Mouse (Mus musculus) heart, embryonic 12.5 days (tissue): Measurements from ENCODE around the gene Gm49373. TPM values are rescaled to one million over a fixed set of nuclear protein-coding genes. Genes with fewer than 3 reads are reported as not detected.
"Not testable (repeated sequence)": the region's sequence is repeated elsewhere in the genome, so short reads cannot be mapped to it uniquely, and the experiment has no call there.

Experiments
- ATAC-seq: fragments of 200-750 bp; cut with Nextera tagmentation; 2 replicates; pipeline ENCODE4 v1.8.0; 2017; ENCODE audit warnings: moderate TSS enrichment, moderate library complexity; ENCODE audit not compliant: insufficient number of reproducible peaks, low FRiP score
- H3K27ac ChIP-seq: fragments of 300-500 bp; sonication (generic); 2 replicates; pipeline ENCODE4 v1.5.1; 2016; ENCODE audit warnings: mild to moderate bottlenecking, moderate library complexity; ENCODE audit not compliant: poor library complexity, severe bottlenecking
- H3K27me3 ChIP-seq: fragments of 300-500 bp; sonication (generic); replicated peaks from 2 replicates; pipeline ENCODE4 v1.6.1; 2016; ENCODE audit warnings: mild to moderate bottlenecking, moderate library complexity
- H3K36me3 ChIP-seq: fragments of 300-500 bp; sonication (generic); 2 replicates; pipeline ENCODE4 v1.6.1; 2016; ENCODE audit warnings: mild to moderate bottlenecking, moderate library complexity
- H3K4me1 ChIP-seq: fragments of 300-500 bp; sonication (generic); replicated peaks from 2 replicates; pipeline ENCODE4 v1.6.1; 2016; ENCODE audit warnings: mild to moderate bottlenecking
- H3K4me2 ChIP-seq: fragments of 300-500 bp; sonication (generic); 2 replicates; pipeline ENCODE4 v1.6.1; 2016; ENCODE audit warnings: mild to moderate bottlenecking, moderate library complexity
- H3K4me3 ChIP-seq: fragments of 300-500 bp; sonication (generic); 2 replicates; pipeline ENCODE4 v1.5.1; 2016; ENCODE audit warnings: mild to moderate bottlenecking
- H3K9ac ChIP-seq: fragments of 300-500 bp; sonication (generic); 2 replicates; pipeline ENCODE4 v1.6.1; 2016; ENCODE audit warnings: mild to moderate bottlenecking, moderate library complexity
- H3K9me3 ChIP-seq: fragments of 300-500 bp; sonication (generic); replicated peaks from 2 replicates; pipeline ENCODE4 v1.6.1; 2016; ENCODE audit warnings: mild to moderate bottlenecking, moderate library complexity
- WGBS: fragments of 180-500 bp; shearing (Covaris S2); methylation state at CpG from one replicate; pipeline ENCODE4 v1.1.7; 2016; 5-methylcytosine and 5-hydroxymethylcytosine counted together
- polyA plus RNA-seq: library from polyadenylated mRNA; unstranded; fragments of >200 nt; fragmentation: Nextera tagmentation; extraction: Ambion mirVana; gene quantifications from 2 replicates; pipeline ENCODE4 v1.2.1, GENCODE M21; 2016

Gm49373 gene
- polyA plus RNA-seq, 1 experiment from 2014 or later, result 0.69 TPM

GRCm38 (mm10) chr9:21072641-21073040, 255 bp downstream of the Gm49373 start:
- Histone ChIP-seq H3K4me3 (peak overlapping the region; percentile 74), H3K4me1 (peaks cover 7% of the 10 kb centered on the region), H3K27ac (0 out of 2 replicates have a peak overlapping the region, but pooled peaks have one; percentile 60), H3K27me3 (no peaks in the 10 kb centered on the region), H3K9me3 (no peaks in the 10 kb centered on the region), H3K36me3 (peaks cover 61% of the 10 kb centered on the region), H3K9ac (peak overlapping the region; percentile 94), H3K4me2 (peak overlapping the region; percentile 68)
- WGBS, result 8% methylated on average over 4 of the region's 4 CpGs
- no peak for ATAC-seq

- H3K9ac ChIP-seq, result no peak within 1 kb of the TSS
- no peak within 1 kb of the TSS for H3K27ac ChIP-seq
- H3K4me2 ChIP-seq, result no peak within 1 kb of the TSS
- H3K4me3 ChIP-seq, result no peak within 1 kb of the TSS
- no peaks in the 10 kb centered on the region for H3K27me3 ChIP-seq
- H3K36me3 ChIP-seq, result peaks cover 66% of the 10 kb centered on the region
- no peaks in the 10 kb centered on the region for H3K9me3 ChIP-seq
- 79% methylated on average over 27 of the region's 27 CpGs for WGBS
- H3K4me1 ChIP-seq, result peaks cover under 1% of the 10 kb centered on the region
- ATAC-seq, result no peak; the same call in 1 of the 2 replicates
These were observed 5.8 kb downstream of the Gm49373 start, which contains the start of gene Zglp1 for GRCm38 (mm10) chr9:21067006-21067684. TSS of gene Zglp1 (minus strand) at chr9:21067093.

- 0 out of 2 replicates have a peak, but pooled peaks cover 2% of the 10 kb centered on the region for H3K9me3 ChIP-seq
- no peak overlapping the region for H3K4me3 ChIP-seq
- H3K4me1 ChIP-seq, result no peaks in the 10 kb centered on the region
- no peak for ATAC-seq
- H3K4me2 ChIP-seq, result no peak overlapping the region
- no peaks in the 10 kb centered on the region for H3K27me3 ChIP-seq
- no peak overlapping the region for H3K27ac ChIP-seq
- WGBS, result 85% methylated on average over 2 of the region's 2 CpGs
- peaks cover 48% of the 10 kb centered on the region for H3K36me3 ChIP-seq
- H3K9ac ChIP-seq, result no peak overlapping the region
These were observed 10.0 kb downstream of the Gm49373 start for GRCm38 (mm10) chr9:21062928-21063327.

GRCm38 (mm10) chr9:21051578-21051977, 21.3 kb downstream of the Gm49373 start:
- no peaks in the 10 kb centered on the region for H3K9me3 ChIP-seq
- WGBS, result 56% methylated on average over 10 of the region's 10 CpGs
- H3K36me3 ChIP-seq, result no peaks in the 10 kb centered on the region
- no peaks in the 10 kb centered on the region for H3K4me1 ChIP-seq
- no peak for ATAC-seq
- H3K4me3 ChIP-seq, result no peak overlapping the region
- no peak overlapping the region for H3K27ac ChIP-seq
- H3K9ac ChIP-seq, result no peak overlapping the region
- H3K4me2 ChIP-seq, result no peak overlapping the region
- peaks cover 5% of the 10 kb centered on the region; the same call in 1 of the 2 replicates for H3K27me3 ChIP-seq

GRCm38 (mm10) chr9:21045235-21045634, 27.7 kb downstream of the Gm49373 start:
- Histone ChIP-seq H3K9me3 (no peaks in the 10 kb centered on the region), H3K27me3 (peaks cover 12% of the 10 kb centered on the region), H3K27ac (no peak overlapping the region), H3K4me3 (no peak overlapping the region), H3K4me1 (no peaks in the 10 kb centered on the region), H3K9ac (no peak overlapping the region), H3K4me2 (no peak overlapping the region), H3K36me3 (no peaks in the 10 kb centered on the region)
- ATAC-seq, result no peak
- WGBS, result 82% methylated on average over 3 of the region's 3 CpGs

DNA sequence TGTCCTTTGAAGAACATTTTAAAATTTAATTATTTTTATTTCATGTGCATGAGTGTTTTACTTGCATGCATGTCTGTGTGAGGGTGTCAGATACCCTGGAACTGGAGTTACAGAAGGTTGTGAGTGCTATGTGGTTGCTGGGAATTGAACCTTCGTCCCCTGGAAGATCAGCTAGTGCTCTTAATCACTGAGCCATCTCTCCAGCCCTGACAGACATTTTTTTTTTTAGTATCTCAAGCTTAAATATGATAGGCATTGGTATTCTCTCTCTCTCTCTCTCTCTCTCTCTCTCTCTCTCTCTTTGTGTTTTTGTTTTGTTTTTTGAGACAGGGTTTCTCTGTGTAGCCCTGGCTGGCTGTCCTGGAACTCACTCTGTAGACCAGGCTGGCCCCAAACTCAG, 28.1 kb downstream of the Gm49373 start:
- not testable (repeated sequence) for ATAC-seq, H3K9me3 ChIP-seq, H3K9ac ChIP-seq, H3K4me3 ChIP-seq, H3K4me1 ChIP-seq, H3K4me2 ChIP-seq, H3K36me3 ChIP-seq, H3K27ac ChIP-seq
- H3K27me3 ChIP-seq, result peaks cover 16% of the 10 kb centered on the region
- 68% methylated on average over 1 of the region's 1 CpGs for WGBS

GRCm38 (mm10) chr9:21043563-21043962, 29.3 kb downstream of the Gm49373 start:
- Histone ChIP-seq H3K9me3 (peaks cover 7% of the 10 kb centered on the region; the same call in 1 of the 2 replicates), H3K4me2 (no peak overlapping the region), H3K4me3 (no peak overlapping the region), H3K27me3 (peaks cover 28% of the 10 kb centered on the region), H3K9ac (no peak overlapping the region), H3K4me1 (no peaks in the 10 kb centered on the region), H3K27ac (no peak overlapping the region), H3K36me3 (no peaks in the 10 kb centered on the region)
- 67% methylated on average over 4 of the region's 4 CpGs for WGBS
- ATAC-seq, result no peak

GRCm38 (mm10) chr9:21041308-21041707, 31.6 kb downstream of the Gm49373 start:
- ATAC-seq, result no peak
- H3K4me1 ChIP-seq, result peaks cover 17% of the 10 kb centered on the region
- H3K27ac ChIP-seq, result no peak overlapping the region
- H3K27me3 ChIP-seq, result peaks cover 51% of the 10 kb centered on the region
- 32% methylated on average over 4 of the region's 4 CpGs for WGBS
- no peak overlapping the region for H3K9ac ChIP-seq
- no peak overlapping the region for H3K4me3 ChIP-seq
- peaks cover 7% of the 10 kb centered on the region; the same call in 1 of the 2 replicates for H3K9me3 ChIP-seq
- no peaks in the 10 kb centered on the region for H3K36me3 ChIP-seq
- no peak overlapping the region for H3K4me2 ChIP-seq

DNA sequence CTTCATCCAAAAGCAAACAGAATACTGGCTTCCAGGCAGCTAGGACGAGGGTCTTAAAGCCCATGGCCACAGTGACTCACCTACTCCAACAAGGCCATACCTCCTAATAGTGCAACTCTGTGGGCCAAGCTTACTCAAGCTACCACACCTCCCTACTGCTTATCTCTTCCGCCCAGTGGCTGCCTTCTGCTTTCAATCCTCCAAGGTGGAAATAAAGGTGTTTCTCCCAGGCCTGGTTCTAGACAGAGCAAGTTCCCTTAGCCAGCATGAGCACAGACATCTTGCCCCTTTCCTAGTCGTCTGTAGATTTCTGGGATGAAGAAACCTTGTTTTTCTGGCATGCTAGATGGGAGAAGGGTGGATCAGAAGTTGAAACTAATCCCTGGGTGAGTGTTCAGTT, 33.1 kb downstream of the Gm49373 start:
- no peak overlapping the region for H3K9ac ChIP-seq
- H3K4me1 ChIP-seq, result peaks cover 27% of the 10 kb centered on the region
- H3K27ac ChIP-seq, result no peak overlapping the region
- no peak overlapping the region for H3K4me3 ChIP-seq
- H3K36me3 ChIP-seq, result no peaks in the 10 kb centered on the region
- H3K27me3 ChIP-seq, result peaks cover 66% of the 10 kb centered on the region
- peaks cover 7% of the 10 kb centered on the region; the same call in 1 of the 2 replicates for H3K9me3 ChIP-seq
- H3K4me2 ChIP-seq, result no peak overlapping the region
- 69% methylated on average over 3 of the region's 3 CpGs for WGBS
- no peak for ATAC-seq

GRCm38 (mm10) chr9:21037481-21037891, 35.4 kb downstream of the Gm49373 start:
- H3K27me3 ChIP-seq, result peaks cover 88% of the 10 kb centered on the region
- no peak overlapping the region for H3K27ac ChIP-seq
- peaks cover 7% of the 10 kb centered on the region; the same call in 1 of the 2 replicates for H3K9me3 ChIP-seq
- H3K9ac ChIP-seq, result peak overlapping the region; percentile 46
- H3K4me2 ChIP-seq, result peak overlapping the region; percentile 73
- H3K4me3 ChIP-seq, result peak overlapping the region; percentile 39
- peak; percentile 41 for ATAC-seq
- H3K4me1 ChIP-seq, result peaks cover 42% of the 10 kb centered on the region
- no peaks in the 10 kb centered on the region for H3K36me3 ChIP-seq
- WGBS, result 3% methylated on average over 31 of the region's 31 CpGs

- peak overlapping the region; percentile 39 for H3K4me3 ChIP-seq
- no peak overlapping the region for H3K27ac ChIP-seq
- H3K9me3 ChIP-seq, result peaks cover 7% of the 10 kb centered on the region; the same call in 1 of the 2 replicates
- H3K4me1 ChIP-seq, result peaks cover 50% of the 10 kb centered on the region
- ATAC-seq, result no peak
- WGBS, result 5% methylated on average over 22 of the region's 22 CpGs
- no peaks in the 10 kb centered on the region for H3K36me3 ChIP-seq
- H3K4me2 ChIP-seq, result peak overlapping the region; percentile 73
- peaks cover 92% of the 10 kb centered on the region for H3K27me3 ChIP-seq
- no peak overlapping the region for H3K9ac ChIP-seq
These were observed 36.2 kb downstream of the Gm49373 start for GRCm38 (mm10) chr9:21036666-21037065.
